Mouse (Mus musculus) left cerebral cortex, adult 8-10 months (tissue): ENCODE results near the gene Fars2. TPM values are rescaled to one million over a fixed set of nuclear protein-coding genes. Genes with fewer than 3 reads are reported as not detected.
"Not testable (repeated sequence)": the region's sequence is repeated elsewhere in the genome, so short reads cannot be mapped to it uniquely, and the experiment has no call there.

ENCODE experiments used
- DNase-seq, 2 experiments: peaks; one replicate each; pipeline ENCODE4 v3.0.0; 2022; ENCODE audit warnings: low spot score in 2 of 2
- total RNA-seq, 4 experiments: library from RNA; stranded (reverse); gene quantifications; 2 replicates each; pipeline ENCODE4 v1.2.4; 2022

The Fars2 gene
- total RNA-seq, 4 experiments from 2014 or later = 32.7 to 39.9 (median 36.9) TPM

DNA sequence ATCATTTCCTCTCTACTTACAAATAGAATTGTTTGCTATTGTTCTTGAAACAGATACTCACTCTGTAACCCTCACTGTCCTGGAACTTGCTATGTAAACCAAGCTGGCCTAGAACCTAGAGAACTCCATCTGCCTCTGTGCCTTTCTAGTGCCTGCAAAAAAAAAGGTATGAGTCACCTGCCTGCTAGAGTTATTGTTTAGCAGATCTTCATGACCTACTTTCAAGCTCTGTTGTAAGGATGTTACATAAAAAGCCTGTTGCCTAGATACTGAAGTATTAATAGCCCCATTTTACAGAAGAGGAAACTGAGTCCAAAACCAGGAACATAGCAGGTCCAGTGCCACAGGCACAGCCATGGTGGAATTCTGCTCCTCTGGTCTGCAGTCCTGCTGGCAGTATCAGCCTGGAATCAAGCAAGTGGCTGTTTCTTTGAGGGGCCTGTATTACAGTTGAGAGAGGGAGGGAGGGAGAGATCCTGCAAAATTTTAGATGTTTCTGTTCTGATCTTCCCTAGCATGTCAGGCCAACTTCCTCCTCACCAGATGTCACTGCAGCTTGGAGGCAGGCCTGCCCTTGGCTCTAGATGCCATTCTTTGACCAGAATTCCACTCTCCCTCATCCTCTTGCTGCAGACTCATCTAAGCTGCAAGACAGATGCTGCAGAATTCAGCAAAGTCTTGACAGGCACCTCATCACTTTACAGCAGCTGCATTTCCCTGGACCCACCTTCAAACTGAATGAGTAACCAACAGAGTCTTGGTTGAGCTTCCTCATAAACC is 250.7 kb downstream of the Fars2 start:
- peak in 1 of 2 experiments; percentile 69 for DNase-seq

DNA sequence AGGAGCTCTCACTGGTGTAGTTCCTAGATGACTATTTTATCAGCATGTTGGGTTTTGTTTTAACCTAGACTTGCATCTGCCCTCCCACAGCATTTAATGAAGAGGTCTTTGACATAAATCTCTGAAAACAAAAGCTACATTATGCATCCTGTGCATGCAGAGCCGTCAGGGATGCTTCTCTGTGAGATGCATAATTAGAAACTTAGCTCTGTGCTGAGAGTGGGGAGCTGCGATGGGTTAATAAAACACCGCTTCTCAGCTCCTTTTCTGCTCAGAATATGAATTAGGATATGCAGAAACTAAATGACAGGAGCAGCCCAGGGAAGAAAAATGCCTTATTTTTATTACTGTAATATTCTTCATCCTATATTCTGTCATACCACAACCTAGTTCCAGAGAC is 251.6 kb downstream of the Fars2 start:
- no peak for DNase-seq

DNA sequence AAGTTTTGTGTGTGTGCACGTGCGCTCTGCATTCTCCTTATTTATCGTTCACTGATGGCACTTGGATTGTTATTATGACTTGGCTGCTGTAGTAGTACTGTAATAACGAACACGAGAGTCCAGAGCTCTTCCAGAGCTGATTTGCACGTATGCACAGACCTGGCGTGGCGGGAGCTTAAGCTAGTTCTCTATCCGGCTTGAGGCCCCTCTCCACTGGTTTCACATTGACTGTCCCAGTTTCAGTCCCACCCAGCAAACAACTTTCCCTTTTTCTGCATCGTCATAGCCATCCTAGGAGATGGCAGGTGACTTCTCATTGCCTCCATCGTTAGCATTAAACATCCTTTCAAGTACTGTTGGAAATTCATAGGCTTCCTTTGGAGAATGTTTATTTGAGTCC is 252.2 kb downstream of the Fars2 start:
- DNase-seq = no peak

DNA sequence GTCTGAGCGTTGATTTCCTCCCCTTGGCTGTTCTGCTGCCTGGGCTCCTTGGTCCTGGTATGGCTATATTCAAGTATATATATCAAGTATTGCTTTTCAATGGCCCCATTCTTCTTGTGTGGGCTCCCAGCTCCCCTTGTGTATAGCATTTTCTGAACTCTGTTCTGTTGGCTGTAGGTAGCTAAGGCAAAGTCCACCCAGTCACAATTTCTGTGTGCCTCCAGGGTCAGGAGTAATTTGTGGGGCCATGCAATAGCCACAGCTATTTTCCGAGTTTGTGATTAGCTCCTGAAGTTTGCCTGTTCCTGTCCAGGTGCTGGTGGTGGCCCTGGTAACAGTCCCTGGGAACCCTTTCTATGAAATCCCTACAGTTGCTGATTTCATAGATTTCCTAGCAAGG is 266.0 kb downstream of the Fars2 start:
- DNase-seq = no peak

- DNase-seq = no peak
Observed at GRCm38 (mm10) chr13:36386074-36386473, 268.9 kb downstream of the Fars2 start.

DNA sequence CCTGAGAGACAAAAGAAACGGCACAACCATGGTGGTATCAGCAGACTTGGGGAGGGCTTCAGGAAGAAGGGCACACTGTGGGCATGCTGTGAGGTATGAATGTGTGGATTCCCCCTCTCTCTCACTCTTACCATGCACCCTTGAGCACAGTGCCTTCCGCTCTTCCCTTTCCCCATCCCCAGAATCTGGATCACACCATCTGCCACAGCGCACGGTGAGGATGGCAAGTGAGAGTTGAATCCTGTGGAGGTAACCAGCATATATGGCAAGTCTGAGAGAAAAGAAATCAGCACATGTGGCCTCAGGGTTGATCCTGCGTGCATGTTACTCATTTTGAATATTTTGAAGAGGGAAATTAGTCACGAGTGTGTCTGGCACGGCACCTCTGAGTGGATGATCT is 274.7 kb downstream of the Fars2 start:
- DNase-seq = peak in 1 of 2 experiments; percentile 20

DNA sequence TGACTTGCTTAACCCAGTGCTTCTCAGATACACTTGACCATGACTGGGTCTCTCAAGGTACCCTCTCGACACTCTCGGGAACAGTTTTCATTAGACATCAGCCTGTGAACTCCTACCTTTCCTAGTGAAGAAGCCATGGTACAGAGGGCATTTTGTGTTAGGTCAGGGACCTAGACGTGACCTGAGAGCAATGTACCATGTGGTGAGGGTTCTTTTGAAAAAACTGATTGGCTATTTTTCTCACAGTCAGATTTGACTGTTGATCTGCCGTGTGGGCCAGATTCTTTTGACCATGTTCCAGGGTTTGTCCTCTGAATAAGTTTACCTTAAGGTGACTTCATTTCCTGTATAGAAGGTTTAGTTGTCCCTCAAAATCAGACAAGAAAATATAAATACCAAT is 275.5 kb downstream of the Fars2 start:
- no peak for DNase-seq

GRCm38 (mm10) chr13:36401011-36401410 is 283.8 kb downstream of the Fars2 start:
- DNase-seq = no peak

- no peak for DNase-seq
Observed at GRCm38 (mm10) chr13:36413276-36413675, 296.1 kb downstream of the Fars2 start.

GRCm38 (mm10) chr13:36415176-36415575 is 298.0 kb downstream of the Fars2 start:
- no peak for DNase-seq

- no peak for DNase-seq
Observed at GRCm38 (mm10) chr13:36416546-36416945, 299.3 kb downstream of the Fars2 start.

- DNase-seq = no peak
Observed at GRCm38 (mm10) chr13:36419357-36419756, 302.1 kb downstream of the Fars2 start.

DNA sequence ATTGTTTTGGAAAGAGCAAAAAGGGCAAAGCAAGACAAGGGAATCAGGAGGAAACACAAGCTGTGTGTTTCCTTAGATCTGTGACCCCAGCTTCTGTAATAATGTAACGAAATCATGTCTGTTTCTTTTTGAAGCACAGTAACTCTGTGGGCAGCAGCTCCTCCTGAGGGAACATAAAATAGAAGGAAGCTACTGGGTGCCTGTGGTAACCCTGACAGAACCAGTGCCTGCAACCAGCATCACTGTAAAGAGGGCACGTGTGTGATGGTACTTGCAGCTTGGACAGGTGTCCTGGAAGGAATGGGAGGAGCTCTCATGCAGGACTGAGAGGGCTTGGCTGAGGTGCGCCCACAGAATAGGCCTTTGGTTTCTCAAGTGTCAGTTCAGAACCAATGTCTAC is 305.2 kb downstream of the Fars2 start:
- no peak for DNase-seq

DNA sequence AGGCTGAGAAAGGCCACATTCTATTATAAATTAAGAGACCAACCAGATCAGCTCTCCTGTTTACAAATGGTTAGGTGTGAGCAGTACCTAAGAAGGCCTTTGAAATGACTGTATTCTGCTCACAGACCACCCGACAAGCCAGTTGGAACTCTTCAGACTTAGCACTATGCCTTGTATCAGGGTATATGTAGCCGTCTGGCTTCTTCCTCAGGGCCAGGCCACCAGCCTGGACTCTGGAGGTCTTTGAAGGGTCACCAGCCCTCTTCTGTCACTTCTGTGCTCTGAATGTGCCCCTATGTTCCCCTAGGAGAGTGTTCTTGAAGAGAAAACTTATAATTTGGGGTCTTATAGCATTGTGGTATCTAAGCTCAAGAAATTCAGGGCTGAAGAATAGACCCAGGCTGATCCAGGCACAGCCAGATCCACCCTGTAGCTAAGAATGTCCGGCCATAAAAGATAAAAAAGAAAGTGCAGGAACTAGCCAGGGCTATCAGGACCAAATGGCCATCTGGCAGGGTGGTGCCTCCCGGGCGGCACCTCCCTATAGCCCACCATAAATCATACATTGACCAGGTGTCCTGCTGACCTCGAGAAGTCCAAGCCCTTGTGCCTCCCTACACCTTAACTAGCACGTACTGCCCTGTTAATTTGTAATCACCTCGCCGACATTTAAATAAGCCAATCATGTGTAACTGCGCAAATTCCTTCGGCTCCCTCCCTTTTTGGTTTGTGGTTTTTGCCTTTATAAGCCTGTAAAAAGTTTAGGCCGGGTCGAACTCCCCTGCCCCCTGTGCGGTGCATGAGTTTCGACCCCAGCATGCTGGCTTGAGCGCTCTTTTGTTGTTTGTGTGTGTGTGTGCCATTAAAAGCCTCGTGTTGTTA is 308.9 kb downstream of the Fars2 start:
- DNase-seq = not testable (repeated sequence)

- no peak for DNase-seq
Observed at GRCm38 (mm10) chr13:36429500-36430189, 312.4 kb downstream of the Fars2 start.

DNA sequence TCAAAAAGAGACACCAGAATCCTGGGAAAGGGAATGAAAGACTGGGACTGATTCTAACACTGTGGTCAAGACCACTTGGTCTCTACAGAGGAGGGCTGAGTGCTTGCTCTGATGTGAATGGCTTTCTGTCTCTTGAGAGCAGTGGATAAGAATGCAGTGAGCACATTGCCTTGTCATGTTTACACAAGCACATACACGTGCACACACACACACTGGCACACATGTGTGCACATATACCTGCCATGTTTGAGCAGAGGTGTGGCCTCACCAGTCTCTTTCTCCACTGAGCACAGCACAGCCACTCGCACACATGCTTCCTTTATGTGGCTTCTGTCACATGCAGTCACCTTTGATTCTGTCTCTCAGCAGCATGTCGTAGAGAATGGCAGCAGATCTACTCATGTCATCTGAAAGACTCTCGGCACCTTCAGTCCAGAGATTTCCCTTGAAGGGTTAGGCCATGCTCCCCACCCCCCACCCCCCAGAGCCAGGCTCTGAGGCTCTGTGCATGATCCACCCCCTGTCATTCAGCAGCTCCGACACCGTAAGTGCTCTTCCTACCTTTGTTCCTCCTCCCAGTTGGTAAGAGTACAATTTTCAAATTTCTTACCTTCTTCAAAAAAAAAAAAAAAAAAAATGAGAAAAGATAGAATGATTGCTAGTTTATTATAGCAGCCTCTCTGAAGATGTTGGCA is 313.4 kb downstream of the Fars2 start:
- no peak for DNase-seq

- DNase-seq = no peak
Observed at GRCm38 (mm10) chr13:36431974-36432518, 314.8 kb downstream of the Fars2 start.

GRCm38 (mm10) chr13:36444748-36445423 is 327.7 kb downstream of the Fars2 start:
- peak in 1 of 2 experiments; percentile 27 for DNase-seq

DNA sequence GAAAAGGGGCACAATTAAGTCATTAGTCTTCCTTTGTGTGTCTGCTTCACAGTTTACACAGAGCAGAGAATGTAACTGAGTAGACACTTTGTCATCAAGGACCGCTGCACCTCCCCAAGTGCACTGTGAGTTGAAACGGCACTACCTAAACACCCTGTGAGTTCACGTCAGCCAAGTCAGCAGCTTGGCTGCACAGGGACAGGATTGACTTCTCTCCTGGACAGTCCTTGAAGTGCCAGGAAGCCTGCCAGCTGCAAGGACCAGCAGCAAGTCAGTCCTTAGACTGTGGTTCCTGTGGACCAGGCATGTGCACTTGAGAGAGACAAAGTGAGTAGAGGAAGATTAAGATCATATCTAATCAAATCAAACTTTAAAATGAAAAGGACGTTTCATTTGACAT is 330.7 kb downstream of the Fars2 start:
- no peak for DNase-seq

GRCm38 (mm10) chr13:36448565-36448964 is 331.4 kb downstream of the Fars2 start:
- DNase-seq = no peak
